10 mouse cellular contexts compared by ENCODE assay signal in the genomic region with DNA sequence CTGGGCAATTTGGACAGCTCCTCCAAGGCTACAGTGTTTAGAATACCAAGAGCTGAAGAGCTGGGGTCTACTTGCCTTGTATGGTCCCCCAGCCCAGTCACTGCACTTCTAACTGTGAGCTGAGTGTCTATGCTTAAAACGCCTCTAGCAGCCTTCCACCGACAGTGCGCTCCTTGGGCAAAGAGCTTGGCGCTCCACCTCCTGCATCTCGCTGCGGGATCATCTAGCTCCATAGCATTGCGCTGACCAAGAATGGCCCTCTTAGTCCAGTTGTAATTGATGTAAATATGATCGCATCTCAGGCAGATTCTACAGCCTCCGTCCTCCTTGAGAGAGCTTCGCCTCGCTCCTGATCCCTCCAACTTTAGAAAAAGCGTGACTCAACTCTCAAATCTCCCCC. TPM values are rescaled to one million over a fixed set of nuclear protein-coding genes. Genes with fewer than 3 reads are reported as not detected.
DNase-seq lines count a peak whose midpoint lies in the region; ATAC-seq lines count a peak whose summit lies in the region.
"Had no signal": no experiment of that assay in that cellular context is flagged by ENCODE, and none has a peak within 500 bp of the region (broad histone marks: within the 10 kb centered on the region; RNA-seq: fewer than 3 reads in every experiment).

No protein-coding gene starts in this region.

- H3K27ac ChIP-seq in limb, embryonic 11.5 days (replicated peaks; ENCODE audit: low read depth, low read length) = no peak overlapping the region

- no peak for ATAC-seq in limb, embryonic 11.5 days (ENCODE audit: insufficient number of reproducible peaks, low FRiP score, low TSS enrichment, low read depth)
- ATAC-seq in inflammation-experienced regulatory T-cells, adult 6 months = no peak

- peak; percentile 5 for DNase-seq in kidney, postnatal 10 days
- DNase-seq in kidney, postnatal 14 days = no peak
- DNase-seq in cerebellum, postnatal 36 days = peak; percentile 45 to 62
- peak; percentile 22 for DNase-seq in limb, embryonic 11.5 days (ENCODE audit: low spot score)
- DNase-seq in right cerebral cortex, postnatal 14 days = peak; percentile 15
- DNase-seq in heart, adult 9 months (ENCODE audit: low spot score in 2 of 2) = no peak
- no peak for DNase-seq in adrenal gland, postnatal 14 days
- DNase-seq: lung, postnatal 4 days had no signal

- peaks cover 36% of the 10 kb centered on the region for H3K27me3 ChIP-seq in limb, embryonic 11.5 days (ENCODE audit: control insufficient read depth, insufficient read depth, low read length)

- 18% methylated on average over 12 of the region's 12 CpGs for WGBS in limb, embryonic 11.5 days

- no peak overlapping the region for H3K4me2 ChIP-seq in limb, embryonic 11.5 days (ENCODE audit: low read depth, severe bottlenecking)

- no peak overlapping the region for H3K9ac ChIP-seq in limb, embryonic 11.5 days (ENCODE audit: low read length)

- no peaks in the 10 kb centered on the region for H3K9me3 ChIP-seq in limb, embryonic 11.5 days (ENCODE audit: control insufficient read depth, low read length)

- no peaks in the 10 kb centered on the region for H3K4me1 ChIP-seq in limb, embryonic 11.5 days (ENCODE audit: control insufficient read depth, insufficient read depth, low read length)

- H3K36me3 ChIP-seq in limb, embryonic 11.5 days (ENCODE audit: control insufficient read depth, insufficient read depth, low read length) = no peaks in the 10 kb centered on the region

- no peak overlapping the region for H3K4me3 ChIP-seq in limb, embryonic 11.5 days (ENCODE audit: low read depth, low read length)

RNA-seq across cellular contexts. Expression of gene Dpp10, which starts 1.2 kb away (rescaled TPM):
- 0.03 and 0.11 TPM in 2 replicates for polyA plus RNA-seq in limb, embryonic 11.5 days (2014; fragmentation: Nextera tagmentation; extraction: Ambion mirVana)
- not detected for polyA plus RNA-seq in inflammation-experienced regulatory T-cells, adult 6 months (2017; shearing (Covaris generic))
- total RNA-seq in adrenal gland, postnatal 14 days (2021) = 0.15 and 0.33 TPM in 2 replicates
- total RNA-seq: hematopoietic stem cell, adult 5-6 weeks had no signal

Comparison
In these comparisons a context has a peak if more than half of its experiments do, and no peak if none do; other contexts are left out.
1. DNase-seq: peak in kidney, postnatal 10 days (single experiment), cerebellum, postnatal 36 days (2 of 2), limb, embryonic 11.5 days (single experiment) and right cerebral cortex, postnatal 14 days (single experiment); none in kidney, postnatal 14 days (single experiment), heart, adult 9 months (0 of 2) and adrenal gland, postnatal 14 days (single experiment).